Mouse (Mus musculus) embryonic facial prominence, embryonic 15.5 days (tissue): Measurements from ENCODE around the gene Birc3. TPM values are rescaled to one million over a fixed set of nuclear protein-coding genes. Genes with fewer than 3 reads are reported as not detected.
"Not testable (repeated sequence)": the region's sequence is repeated elsewhere in the genome, so short reads cannot be mapped to it uniquely, and the experiment has no call there.

Source experiments
- ATAC-seq: fragments of 200-750 bp; cut with Nextera tagmentation; 2 replicates; pipeline ENCODE4 v1.8.0; 2017; ENCODE audit warnings: low read depth, moderate TSS enrichment; ENCODE audit not compliant: insufficient number of reproducible peaks, low FRiP score, low TSS enrichment
- H3K27ac ChIP-seq: fragments of 300-500 bp; sonication (generic); replicated peaks from 2 replicates; pipeline ENCODE4 v1.5.1; 2015; ENCODE audit warnings: mild to moderate bottlenecking, inconsistent platforms
- H3K27me3 ChIP-seq: fragments of 300-500 bp; sonication (generic); 2 replicates; pipeline ENCODE4 v1.6.1; 2015; ENCODE audit warnings: inconsistent platforms
- H3K36me3 ChIP-seq: fragments of 300-500 bp; sonication (generic); 2 replicates; pipeline ENCODE4 v1.6.1; 2015; ENCODE audit warnings: mild to moderate bottlenecking, inconsistent platforms
- H3K4me1 ChIP-seq: fragments of 300-500 bp; sonication (generic); 2 replicates; pipeline ENCODE4 v1.6.1; 2015; ENCODE audit warnings: inconsistent platforms
- H3K4me2 ChIP-seq: fragments of 300-500 bp; sonication (generic); replicated peaks from 2 replicates; pipeline ENCODE4 v1.6.1; 2015; ENCODE audit warnings: mild to moderate bottlenecking, inconsistent platforms
- H3K4me3 ChIP-seq: fragments of 300-500 bp; sonication (generic); replicated peaks from 2 replicates; pipeline ENCODE4 v1.5.1; 2015; ENCODE audit warnings: mild to moderate bottlenecking, inconsistent platforms
- H3K9ac ChIP-seq: fragments of 300-500 bp; sonication (generic); 2 replicates; pipeline ENCODE4 v1.6.1; 2015; ENCODE audit warnings: inconsistent platforms
- H3K9me3 ChIP-seq: fragments of 300-500 bp; sonication (generic); replicated peaks from 2 replicates; pipeline ENCODE4 v1.6.1; 2016; ENCODE audit warnings: inconsistent platforms
- WGBS: fragments of 180-500 bp; shearing (Covaris S2); methylation state at CpG from one replicate; pipeline ENCODE4 v1.1.7; 2015; 5-methylcytosine and 5-hydroxymethylcytosine counted together
- polyA plus RNA-seq: library from polyadenylated mRNA; unstranded; fragments of >200 nt; fragmentation: Nextera tagmentation; extraction: Ambion mirVana; gene quantifications from 2 replicates; pipeline ENCODE4 v1.2.1, GENCODE M21; 2015

Gene Birc3
- polyA plus RNA-seq, 1 experiment from 2014 or later, result 15.2 TPM

GRCm38 (mm10) chr9:7866981-7867380 lies 6.0 kb downstream of the Birc3 start:
- H3K9ac ChIP-seq, H3K4me1 ChIP-seq, H3K9me3 ChIP-seq, ATAC-seq, H3K27ac ChIP-seq, H3K4me2 ChIP-seq, H3K4me3 ChIP-seq, H3K27me3 ChIP-seq: not testable (repeated sequence)
- H3K36me3 ChIP-seq, result peaks cover 23% of the 10 kb centered on the region
- WGBS, result 90% methylated on average over 2 of the region's 2 CpGs

DNA sequence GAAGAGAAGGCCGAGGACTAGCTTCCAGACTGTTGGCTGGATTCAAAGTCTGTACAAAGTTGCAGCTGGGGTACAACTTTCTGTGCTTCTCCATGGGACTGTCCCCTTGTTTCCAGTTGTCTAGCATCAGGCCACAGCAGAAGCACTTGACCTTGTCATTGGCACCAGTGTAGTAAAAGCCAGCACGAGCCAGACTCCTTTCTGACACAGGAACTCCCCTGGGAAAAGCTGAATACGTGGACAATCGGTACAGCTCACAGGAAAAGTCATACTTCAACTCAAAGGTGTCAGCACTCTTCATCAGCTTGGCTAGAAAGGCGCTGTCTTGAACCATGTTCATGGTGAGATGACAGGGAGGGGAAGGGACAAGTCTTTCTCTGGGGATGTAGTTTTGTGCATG lies 12.0 kb downstream of the Birc3 start:
- H3K27me3 ChIP-seq, result no peaks in the 10 kb centered on the region

GRCm38 (mm10) chr9:7855912-7856311 lies 17.1 kb downstream of the Birc3 start:
- no peak overlapping the region for H3K4me3 ChIP-seq
- no peak overlapping the region for H3K9ac ChIP-seq
- no peak overlapping the region for H3K27ac ChIP-seq
- H3K4me2 ChIP-seq, result no peak overlapping the region
- H3K27me3 ChIP-seq, result no peaks in the 10 kb centered on the region
- no peaks in the 10 kb centered on the region for H3K4me1 ChIP-seq
- peaks cover 20% of the 10 kb centered on the region; the same call in 1 of the 2 replicates for H3K36me3 ChIP-seq
- ATAC-seq, result no peak
- WGBS, result 62% methylated on average over 3 of the region's 3 CpGs
- no peaks in the 10 kb centered on the region for H3K9me3 ChIP-seq

More for the DNA sequence above, 12.0 kb downstream of the Birc3 start:
- Histone ChIP-seq H3K9me3 (no peaks in the 10 kb centered on the region), H3K36me3 (peaks cover 22% of the 10 kb centered on the region; the same call in 1 of the 2 replicates), H3K4me2 (no peak overlapping the region), H3K27ac (no peak overlapping the region), H3K4me3 (no peak overlapping the region), H3K4me1 (no peaks in the 10 kb centered on the region), H3K9ac (no peak overlapping the region)
- WGBS, result 84% methylated on average over 5 of the region's 5 CpGs
- no peak for ATAC-seq

GRCm38 (mm10) chr9:7855374-7855773 lies 17.6 kb downstream of the Birc3 start:
- no peaks in the 10 kb centered on the region for H3K4me1 ChIP-seq
- ATAC-seq, result no peak
- WGBS, result 35% methylated on average over 1 of the region's 1 CpGs

DNA sequence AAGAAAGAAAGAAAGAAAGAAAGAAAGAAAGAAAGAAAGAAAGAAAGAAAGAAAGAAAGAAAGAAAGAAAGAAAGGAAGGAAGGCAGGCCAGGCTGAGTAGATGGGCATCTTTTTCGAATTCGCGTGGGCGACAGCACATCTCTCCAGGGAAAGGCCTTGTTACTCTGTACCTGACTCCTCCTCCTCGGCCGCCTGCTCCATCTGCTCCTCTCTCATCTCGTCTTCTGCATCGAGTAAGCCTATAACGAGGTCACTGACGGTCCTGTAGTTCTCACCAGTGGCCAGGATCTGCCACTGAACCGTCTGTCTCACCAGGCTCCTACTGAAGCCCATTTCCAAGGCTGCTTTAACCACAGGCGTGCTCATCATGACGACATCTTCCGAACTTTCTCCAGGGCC lies 18.8 kb downstream of the Birc3 start:
- H3K9ac ChIP-seq, H3K4me3 ChIP-seq, H3K27me3 ChIP-seq, H3K27ac ChIP-seq, H3K4me2 ChIP-seq, ATAC-seq, H3K9me3 ChIP-seq, H3K4me1 ChIP-seq: not testable (repeated sequence)
- H3K36me3 ChIP-seq, result peaks cover 18% of the 10 kb centered on the region; the same call in 1 of the 2 replicates
- WGBS, result 81% methylated on average over 14 of the region's 14 CpGs

More at GRCm38 (mm10) chr9:7855374-7855773, 17.6 kb downstream of the Birc3 start:
- no peak overlapping the region for H3K27ac ChIP-seq
- no peak overlapping the region for H3K9ac ChIP-seq
- H3K9me3 ChIP-seq, result no peaks in the 10 kb centered on the region
- H3K36me3 ChIP-seq, result peaks cover 19% of the 10 kb centered on the region; the same call in 1 of the 2 replicates
- no peak overlapping the region for H3K4me3 ChIP-seq
- no peaks in the 10 kb centered on the region for H3K27me3 ChIP-seq
- H3K4me2 ChIP-seq, result no peak overlapping the region

DNA sequence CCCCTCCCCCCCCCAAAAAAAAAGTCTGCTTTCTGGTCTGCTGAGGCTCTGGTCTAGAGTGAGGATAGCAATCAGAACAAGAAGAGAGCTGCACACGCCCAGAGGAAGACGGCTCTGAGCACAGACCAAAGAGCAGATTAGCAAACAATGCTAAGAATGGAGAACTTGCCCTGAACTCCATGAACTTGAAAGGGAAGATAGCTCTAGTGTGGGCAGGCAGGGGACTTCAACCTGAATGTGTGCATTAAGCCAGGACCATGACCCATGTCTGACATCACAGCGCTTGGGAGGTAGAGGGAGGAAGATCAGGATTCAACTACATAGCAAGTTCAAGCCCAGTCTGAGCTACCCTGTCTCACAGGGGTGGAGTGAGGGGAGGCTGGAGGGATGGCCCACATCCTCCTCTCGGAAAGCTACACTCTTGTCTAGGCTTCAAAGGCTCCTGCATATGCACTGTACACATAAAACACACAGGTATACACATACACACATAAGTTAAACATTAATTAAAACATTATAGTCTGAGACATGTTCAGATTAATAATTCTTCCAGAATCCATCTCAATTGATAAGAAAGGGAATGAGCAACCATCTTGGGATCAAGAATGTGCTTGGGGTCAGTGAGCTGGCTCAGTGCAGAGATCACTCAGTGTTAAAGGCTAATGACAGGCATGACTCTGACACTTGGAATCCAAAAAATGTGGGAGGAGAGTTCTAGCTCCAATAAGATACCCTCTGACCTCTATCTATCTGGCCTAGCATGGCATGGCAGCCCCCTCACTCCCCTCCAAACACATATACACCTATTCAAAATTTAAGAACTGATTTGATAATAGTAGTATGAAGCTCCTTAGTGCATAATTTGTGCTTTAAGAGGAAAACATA lies 20.4 kb downstream of the Birc3 start:
- H3K9ac ChIP-seq, result no peak overlapping the region
- H3K9me3 ChIP-seq, result no peaks in the 10 kb centered on the region
- H3K27me3 ChIP-seq, result no peaks in the 10 kb centered on the region
- ATAC-seq, result no peak
- H3K27ac ChIP-seq, result no peak overlapping the region
- WGBS, result 79% methylated on average over 4 of the region's 4 CpGs
- no peaks in the 10 kb centered on the region for H3K4me1 ChIP-seq
- H3K36me3 ChIP-seq, result peaks cover 29% of the 10 kb centered on the region; the same call in 1 of the 2 replicates
- no peak overlapping the region for H3K4me2 ChIP-seq
- no peak overlapping the region for H3K4me3 ChIP-seq

DNA sequence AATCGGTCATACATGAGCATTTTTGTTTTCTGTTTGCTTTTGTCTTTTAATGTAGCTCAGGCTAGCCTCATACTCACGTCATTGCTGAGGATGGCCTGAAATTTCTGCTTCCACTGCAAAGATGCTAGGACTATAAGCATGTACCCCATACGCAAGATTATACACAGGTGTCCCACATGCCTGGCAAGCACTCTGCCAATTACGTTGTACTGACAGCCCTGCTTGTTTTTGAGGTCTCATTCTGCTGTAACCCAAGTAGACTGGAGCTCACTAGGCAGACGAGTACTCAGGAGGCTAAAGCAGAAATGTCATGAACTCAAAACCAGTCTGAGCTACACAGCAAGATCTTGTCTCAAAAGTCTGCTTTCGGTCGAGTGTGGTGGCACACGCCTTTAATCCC lies 21.1 kb downstream of the Birc3 start:
- Histone ChIP-seq H3K27ac (no peak overlapping the region), H3K4me3 (no peak overlapping the region), H3K4me2 (no peak overlapping the region), H3K36me3 (peaks cover 29% of the 10 kb centered on the region; the same call in 1 of the 2 replicates), H3K27me3 (no peaks in the 10 kb centered on the region), H3K9ac (no peak overlapping the region), H3K9me3 (no peaks in the 10 kb centered on the region), H3K4me1 (no peaks in the 10 kb centered on the region)
- 77% methylated on average over 8 of the region's 8 CpGs for WGBS
- ATAC-seq, result no peak

DNA sequence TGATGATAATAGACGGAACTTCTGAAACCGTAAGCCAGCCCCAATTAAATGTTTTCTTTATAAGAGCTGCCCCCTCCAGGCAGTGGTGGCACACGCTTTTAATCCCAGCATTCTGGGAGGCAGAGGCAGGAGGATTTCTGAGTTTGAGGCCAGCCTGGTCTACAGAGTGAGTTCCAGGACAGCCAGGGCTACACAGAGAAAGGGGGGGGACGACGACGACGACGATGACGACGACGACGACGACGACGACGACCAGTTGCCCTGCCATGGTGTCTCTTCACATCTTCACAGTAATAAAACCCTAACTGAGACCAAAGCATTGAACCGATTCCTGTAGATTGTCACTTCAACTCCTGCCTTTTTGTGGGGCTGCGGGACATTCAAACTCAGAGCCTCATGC lies 24.8 kb downstream of the Birc3 start:
- no peak overlapping the region for H3K4me3 ChIP-seq

DNA sequence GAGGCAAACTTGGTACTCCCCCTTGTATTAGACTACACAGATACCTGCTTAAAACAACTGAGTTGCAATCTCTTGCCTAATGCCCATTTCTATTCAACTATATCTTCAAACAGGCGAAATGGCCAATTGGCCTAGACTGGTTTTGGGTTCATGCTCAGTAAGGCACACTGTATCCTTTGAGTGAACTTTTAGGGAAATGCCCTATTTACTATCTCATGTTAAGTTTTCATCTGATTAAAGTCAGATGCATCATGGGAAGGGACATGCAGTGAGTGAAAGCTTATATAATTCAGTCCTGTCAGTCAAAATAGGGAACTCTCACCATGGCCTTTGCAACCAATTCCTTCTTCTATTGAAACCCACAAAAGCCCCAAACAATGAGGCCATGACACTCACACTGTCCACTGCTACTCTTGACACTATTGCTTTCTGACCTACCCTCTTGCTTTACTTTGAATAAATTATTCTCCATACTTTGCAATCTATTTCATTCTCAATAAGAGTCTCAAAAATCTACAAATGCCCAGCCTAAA lies 26.3 kb downstream of the Birc3 start:
- H3K4me1 ChIP-seq, result no peaks in the 10 kb centered on the region
- WGBS, result 88% methylated on average over 1 of the region's 1 CpGs

More for the DNA sequence above, 24.8 kb downstream of the Birc3 start:
- Histone ChIP-seq H3K27me3 (no peaks in the 10 kb centered on the region), H3K27ac (no peak overlapping the region), H3K36me3 (peaks cover 25% of the 10 kb centered on the region; the same call in 1 of the 2 replicates), H3K4me1 (no peaks in the 10 kb centered on the region), H3K9ac (no peak overlapping the region), H3K4me2 (no peak overlapping the region), H3K9me3 (no peaks in the 10 kb centered on the region)
- ATAC-seq, result no peak
- 93% methylated on average over 18 of the region's 18 CpGs for WGBS

DNA sequence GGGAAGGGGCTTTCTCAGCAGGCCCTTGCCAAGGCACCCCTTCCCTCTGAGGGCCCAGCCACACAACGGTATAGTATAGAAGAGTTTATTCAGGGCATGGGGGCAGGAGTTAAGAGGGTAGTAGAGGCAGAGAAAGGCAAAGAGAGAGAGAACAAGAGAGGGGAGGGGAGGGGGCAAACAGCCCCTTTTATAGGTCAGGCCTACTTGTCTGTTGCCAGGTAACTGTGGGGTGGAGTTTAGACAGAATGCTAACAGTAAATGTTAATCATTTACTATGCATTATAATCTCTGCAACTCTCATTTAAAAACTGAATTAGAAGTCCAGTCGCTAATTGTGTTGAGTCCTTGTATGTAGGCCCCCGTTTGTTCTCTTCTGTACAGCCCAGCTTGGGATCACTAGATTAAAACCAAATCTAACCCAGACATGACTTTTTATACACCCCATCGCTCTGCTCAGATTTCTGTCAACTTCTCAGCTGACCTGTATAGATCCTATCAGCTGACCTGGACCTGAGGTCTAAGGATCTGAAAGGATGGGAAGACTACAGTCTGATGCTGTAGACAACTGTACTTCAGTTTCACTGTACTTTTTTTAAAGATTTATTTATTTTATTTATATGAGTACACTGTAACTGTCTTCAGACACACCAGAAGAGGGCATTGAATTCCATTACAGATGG lies 27.6 kb downstream of the Birc3 start:
- no peak overlapping the region for H3K27ac ChIP-seq
- no peak for ATAC-seq
- no peak overlapping the region for H3K9ac ChIP-seq
- H3K27me3 ChIP-seq, result no peaks in the 10 kb centered on the region
- H3K36me3 ChIP-seq, result peaks cover 16% of the 10 kb centered on the region; the same call in 1 of the 2 replicates
- H3K4me2 ChIP-seq, result no peak overlapping the region
- no peaks in the 10 kb centered on the region for H3K9me3 ChIP-seq
- H3K4me1 ChIP-seq, result no peaks in the 10 kb centered on the region
- 72% methylated on average over 4 of the region's 4 CpGs for WGBS
- H3K4me3 ChIP-seq, result no peak overlapping the region

More for the DNA sequence above, 26.3 kb downstream of the Birc3 start:
- H3K27ac ChIP-seq, result no peak overlapping the region
- no peak for ATAC-seq
- H3K4me2 ChIP-seq, result no peak overlapping the region
- H3K9ac ChIP-seq, result no peak overlapping the region
- no peak overlapping the region for H3K4me3 ChIP-seq
- H3K27me3 ChIP-seq, result no peaks in the 10 kb centered on the region
- peaks cover 20% of the 10 kb centered on the region; the same call in 1 of the 2 replicates for H3K36me3 ChIP-seq
- H3K9me3 ChIP-seq, result no peaks in the 10 kb centered on the region

- Histone ChIP-seq H3K27me3 (no peaks in the 10 kb centered on the region), H3K27ac (no peak overlapping the region), H3K9ac (no peak overlapping the region), H3K4me2 (no peak overlapping the region), H3K4me3 (no peak overlapping the region), H3K4me1 (no peaks in the 10 kb centered on the region), H3K36me3 (no peaks in the 10 kb centered on the region), H3K9me3 (no peaks in the 10 kb centered on the region)
- no peak for ATAC-seq
- WGBS, result 68% methylated on average over 6 of the region's 6 CpGs
These were observed 31.8 kb downstream of the Birc3 start for GRCm38 (mm10) chr9:7841221-7841620.
